Mouse (Mus musculus): Measurements from ENCODE around the gene Tspan14. TPM values are rescaled to one million over a fixed set of nuclear protein-coding genes. Genes with fewer than 3 reads are reported as not detected.

Tspan14 gene
- total RNA-seq, 2 experiments from 2014 or later, result 66.0 to 72.4 TPM

DNA sequence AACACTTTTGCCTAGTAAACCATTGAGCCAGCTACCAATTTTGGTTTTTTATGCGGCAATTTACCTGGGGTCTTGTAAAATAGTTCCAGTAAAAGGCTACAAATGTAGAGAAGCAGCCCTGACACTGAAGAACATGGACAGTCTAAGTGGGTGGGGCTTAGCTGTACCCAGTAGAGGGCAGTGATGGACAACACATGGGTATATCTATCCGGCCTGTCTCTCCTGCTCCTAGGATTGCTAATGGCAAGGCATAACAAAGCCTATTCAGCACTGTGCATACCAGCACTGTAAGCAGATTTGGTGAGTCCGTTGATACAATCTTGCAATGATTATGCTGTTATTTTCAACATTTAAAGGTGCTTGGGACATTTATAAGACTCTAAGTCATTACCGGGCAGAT lies 12.4 kb upstream of the Tspan14 start:
- peak; percentile 71 for ATAC-seq (ENCODE audit: poor library complexity, severe bottlenecking)

- peak; percentile 94 for ATAC-seq (ENCODE audit: poor library complexity, severe bottlenecking)
Observed at GRCm38 (mm10) chr14:40975127-40975721, 8.6 kb upstream of the Tspan14 start.

DNA sequence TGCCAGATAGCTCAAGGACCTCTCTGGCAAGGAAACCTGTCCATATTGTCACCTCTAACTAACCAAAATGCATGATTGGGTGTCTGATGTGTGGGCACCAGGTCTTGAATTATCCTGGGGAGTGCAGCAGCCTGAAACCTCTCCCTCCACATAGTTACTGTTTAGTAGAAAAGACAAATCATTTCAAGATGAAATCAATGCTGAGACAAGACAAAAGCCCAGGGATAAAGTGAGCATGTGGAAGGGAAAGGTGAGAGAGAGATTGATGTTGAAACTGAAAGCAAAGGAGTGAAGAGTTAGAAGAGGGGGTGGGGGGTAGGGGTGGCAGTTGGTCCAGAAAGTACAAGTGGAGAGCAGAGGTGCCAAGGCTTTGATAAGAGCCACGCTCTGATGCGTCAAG lies 1.4 kb upstream of the Tspan14 start:
- no peak for ATAC-seq (ENCODE audit: poor library complexity, severe bottlenecking)

- ATAC-seq (ENCODE audit: poor library complexity, severe bottlenecking), result no peak
Observed at GRCm38 (mm10) chr14:40967598-40967900, 942 bp upstream of the Tspan14 start.

- peak; percentile 83 for ATAC-seq (ENCODE audit: poor library complexity, severe bottlenecking)
Observed at GRCm38 (mm10) chr14:40966862-40967597, 423 bp upstream of the Tspan14 start.

GRCm38 (mm10) chr14:40965507-40966356 lies 875 bp downstream of the Tspan14 start:
- peak; percentile 38 for ATAC-seq (ENCODE audit: poor library complexity, severe bottlenecking)

- ATAC-seq (ENCODE audit: poor library complexity, severe bottlenecking), result no peak
Observed at GRCm38 (mm10) chr14:40964881-40965280, 1.7 kb downstream of the Tspan14 start.

- no peak for ATAC-seq (ENCODE audit: poor library complexity, severe bottlenecking)
Observed at GRCm38 (mm10) chr14:40964214-40964610, 2.4 kb downstream of the Tspan14 start.

DNA sequence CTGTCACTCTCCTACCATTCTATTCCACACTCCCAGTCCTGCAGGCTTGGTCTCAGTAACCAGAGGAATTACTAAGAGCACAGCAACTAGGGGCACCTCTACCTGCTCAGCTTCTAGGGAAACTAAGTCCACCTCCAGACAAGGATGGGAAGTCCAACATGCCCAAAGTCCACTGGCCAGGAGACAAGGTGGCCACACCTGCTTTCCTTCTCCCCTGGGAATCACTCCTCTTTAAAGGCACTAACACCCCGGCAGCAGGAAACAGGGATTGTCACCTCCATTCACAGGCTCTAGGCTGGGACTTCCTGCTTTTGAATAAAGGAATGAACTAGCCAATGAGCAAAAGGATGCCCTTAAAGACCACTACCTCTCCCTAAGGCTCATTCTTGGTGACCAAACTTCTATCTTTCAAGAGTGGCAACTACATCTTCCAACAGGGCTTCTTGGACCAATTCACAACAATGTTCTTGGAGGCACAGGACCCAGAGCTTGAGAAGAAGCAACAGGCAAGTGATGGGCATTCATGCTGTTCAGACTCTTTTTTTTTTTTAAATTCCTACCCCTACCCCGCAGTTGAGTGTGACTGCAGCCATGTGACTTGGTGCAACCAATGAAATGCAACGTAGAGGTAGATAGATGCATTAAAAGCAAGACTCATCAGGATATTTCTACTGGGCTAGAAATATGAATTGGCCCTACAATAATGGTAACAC lies 3.0 kb downstream of the Tspan14 start:
- no peak for ATAC-seq (ENCODE audit: poor library complexity, severe bottlenecking)

GRCm38 (mm10) chr14:40962365-40963290 lies 4.0 kb downstream of the Tspan14 start:
- ATAC-seq (ENCODE audit: poor library complexity, severe bottlenecking), result no peak

DNA sequence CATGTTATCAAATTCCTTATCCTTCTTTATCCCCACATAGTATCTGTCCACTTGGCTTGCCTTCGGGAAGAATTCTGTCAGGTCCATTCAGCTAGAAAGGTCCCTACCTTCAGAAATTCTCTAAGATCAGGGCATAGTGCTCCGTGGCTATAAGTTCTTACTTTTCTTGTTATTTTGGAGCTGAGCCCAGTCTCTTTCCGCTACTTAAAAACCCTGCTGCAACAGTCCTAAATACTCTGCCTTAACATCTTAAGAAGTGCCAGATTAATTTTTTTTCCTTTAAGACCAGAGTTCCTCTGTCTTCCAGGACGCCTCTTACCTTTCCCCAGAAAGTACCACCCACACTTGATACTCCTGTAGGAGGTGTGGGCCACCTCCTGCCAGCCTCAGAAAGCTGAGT lies 6.4 kb downstream of the Tspan14 start:
- no peak for ATAC-seq (ENCODE audit: poor library complexity, severe bottlenecking)

GRCm38 (mm10) chr14:40959586-40959985 lies 7.0 kb downstream of the Tspan14 start:
- ATAC-seq (ENCODE audit: poor library complexity, severe bottlenecking), result no peak

- peak; percentile 3; the same call in 1 of the 2 replicates for ATAC-seq (ENCODE audit: poor library complexity, severe bottlenecking)
Observed at GRCm38 (mm10) chr14:40958986-40959381, 7.6 kb downstream of the Tspan14 start.

- ATAC-seq (ENCODE audit: poor library complexity, severe bottlenecking), result peak; percentile 78
Observed at GRCm38 (mm10) chr14:40958083-40958985, 8.3 kb downstream of the Tspan14 start.

DNA sequence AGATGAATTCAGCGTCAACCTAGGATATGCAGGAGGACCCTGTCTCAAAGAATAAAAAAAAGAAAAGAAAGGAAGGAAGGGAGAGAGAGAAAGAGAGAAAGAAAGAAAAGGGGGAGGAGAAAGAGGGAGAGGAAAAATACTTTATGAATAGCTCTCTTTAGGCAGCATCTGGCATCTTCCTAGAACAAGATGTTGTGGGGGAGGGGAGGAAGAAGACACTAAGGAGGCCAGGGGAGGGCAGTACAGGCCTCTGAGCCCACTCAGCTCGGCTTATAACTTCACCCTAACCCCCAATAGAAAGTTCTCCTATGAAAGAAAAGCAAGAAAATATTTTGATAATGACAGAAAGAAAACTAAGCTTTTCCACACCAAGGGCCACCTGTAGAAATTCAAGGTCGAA lies 9.0 kb downstream of the Tspan14 start:
- ATAC-seq (ENCODE audit: poor library complexity, severe bottlenecking), result no peak

DNA sequence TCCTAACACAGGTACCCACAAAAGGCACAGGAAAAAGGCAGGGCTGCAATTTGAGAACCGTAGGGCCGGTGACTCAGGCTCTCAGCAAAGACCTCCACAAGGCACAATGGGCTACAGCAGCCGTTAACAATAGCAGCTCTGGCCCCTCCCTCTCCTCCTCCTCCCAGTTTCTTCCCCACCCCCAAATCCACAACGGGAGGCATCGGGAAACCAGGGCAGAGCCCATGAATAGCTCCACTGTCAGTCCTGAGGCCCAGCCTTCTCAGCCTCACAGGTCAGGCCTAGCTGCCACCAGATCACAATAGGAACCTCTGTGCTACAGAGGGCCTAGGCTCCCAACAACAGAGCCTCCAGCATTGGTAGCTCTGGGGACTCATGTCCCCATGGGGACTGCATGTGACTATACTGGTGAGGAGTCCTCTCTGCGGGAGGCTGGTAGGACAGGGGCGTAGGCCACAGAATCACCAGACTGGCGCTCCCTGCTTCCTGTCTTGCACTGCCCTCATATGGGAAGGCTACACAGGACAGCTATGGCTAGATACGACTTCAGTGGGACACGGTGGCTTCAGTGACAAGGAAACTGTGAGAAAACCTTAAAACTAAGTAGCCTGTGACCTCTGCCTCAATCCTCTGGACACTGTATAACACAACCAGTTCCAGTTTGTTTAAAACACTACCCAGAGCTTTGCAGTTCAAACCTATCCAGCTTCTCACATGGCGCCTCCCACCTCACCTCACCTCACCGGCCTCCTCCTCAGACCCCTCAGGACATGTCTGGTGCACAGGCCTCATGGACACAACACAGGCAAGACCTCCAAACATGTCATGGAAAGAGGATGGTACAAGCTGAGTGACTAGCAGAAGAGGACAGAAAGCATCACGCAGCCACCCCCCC lies 10.1 kb downstream of the Tspan14 start:
- peak; percentile 52 for ATAC-seq (ENCODE audit: poor library complexity, severe bottlenecking)

DNA sequence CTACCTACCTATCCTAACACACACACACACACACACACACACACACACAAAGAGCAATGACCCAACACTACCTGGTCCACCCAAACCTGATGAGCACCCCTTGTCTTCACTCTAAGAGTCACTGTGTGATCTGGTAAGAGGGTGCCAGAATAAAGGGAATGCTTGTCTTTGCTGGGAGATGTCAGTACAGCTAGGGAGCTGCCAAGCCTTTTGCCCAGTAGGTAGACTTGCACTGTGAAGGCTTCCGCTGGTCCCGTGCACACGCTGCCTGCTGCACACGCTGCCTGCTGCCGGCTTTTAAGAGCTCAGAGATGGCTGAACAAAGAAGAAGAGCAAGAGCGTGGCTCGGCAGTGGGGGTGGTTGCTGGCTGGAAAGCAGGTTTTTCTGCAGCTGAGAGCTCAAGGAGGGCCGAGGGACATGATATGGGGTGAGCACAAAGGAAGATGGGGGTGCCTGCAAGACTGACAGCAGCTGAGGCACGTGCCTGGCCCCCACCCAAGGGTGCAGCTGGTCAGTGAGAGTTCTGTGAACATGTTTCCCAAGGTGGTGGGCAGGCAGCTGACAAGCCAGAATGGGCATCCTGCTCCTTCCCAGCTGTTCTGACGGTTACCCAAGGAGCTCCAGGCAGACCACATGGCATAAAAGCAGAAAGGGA lies 10.9 kb downstream of the Tspan14 start:
- no peak for ATAC-seq (ENCODE audit: poor library complexity, severe bottlenecking)

DNA sequence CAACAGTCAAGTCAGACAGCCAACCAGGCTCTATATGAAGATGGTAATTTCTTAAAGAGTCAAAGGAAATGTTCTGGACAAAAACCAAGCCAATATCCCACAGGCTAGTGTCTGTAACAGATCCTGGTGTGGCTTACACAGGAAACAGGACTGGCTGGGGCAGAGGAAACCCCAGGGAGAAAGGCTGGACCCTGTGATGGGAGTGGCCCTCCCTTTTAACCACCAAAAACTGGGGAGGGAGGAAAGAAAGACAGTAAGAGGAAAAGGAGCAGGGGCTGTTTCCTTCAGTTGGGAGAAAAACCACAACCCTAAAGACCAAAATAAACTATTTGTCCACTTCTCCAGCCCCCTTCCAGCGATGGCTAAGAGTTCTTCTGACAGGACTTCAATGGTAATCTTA lies 11.5 kb downstream of the Tspan14 start:
- ATAC-seq (ENCODE audit: poor library complexity, severe bottlenecking), result no peak
